10 mouse cellular contexts compared by ENCODE assay signal in the genomic region with DNA sequence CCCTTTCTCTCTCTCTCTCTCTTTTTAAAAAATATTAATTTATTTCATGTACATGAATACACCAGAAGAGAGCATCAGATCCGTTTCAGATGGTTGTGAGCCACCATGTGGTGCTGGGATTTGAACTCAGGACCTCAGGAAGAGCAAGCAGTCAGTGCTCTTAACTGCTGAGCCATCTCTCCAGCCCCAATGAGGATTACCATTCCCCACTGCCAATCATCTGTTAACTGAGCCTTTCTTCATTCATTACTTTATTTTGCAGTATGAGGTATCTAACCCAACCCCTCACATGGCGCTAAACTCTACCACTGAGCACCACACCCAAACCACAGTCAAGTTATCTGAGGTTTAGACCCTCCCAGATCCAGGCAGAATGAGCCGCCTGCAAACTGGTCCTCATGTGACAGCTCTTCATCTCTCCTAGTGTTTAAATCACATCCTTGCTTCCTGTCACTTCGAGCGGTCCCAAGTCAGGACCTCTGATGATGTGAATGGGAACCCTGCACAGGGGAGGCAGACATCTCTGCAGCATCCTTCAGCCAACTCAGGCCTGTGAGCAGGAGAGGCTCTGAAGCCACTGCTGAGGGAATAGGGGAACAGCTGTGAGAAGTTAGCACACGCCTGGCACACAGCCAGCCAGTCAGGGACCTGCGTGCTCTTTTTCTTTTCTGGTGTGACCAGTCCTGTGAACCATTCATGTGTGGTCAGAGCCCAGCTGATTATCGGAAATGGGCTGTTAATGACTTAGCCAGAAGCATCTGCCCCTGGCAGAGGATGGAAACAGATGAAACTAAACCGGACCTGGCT. TPM values are rescaled to one million over a fixed set of nuclear protein-coding genes. Genes with fewer than 3 reads are reported as not detected.
DNase-seq lines count a peak whose midpoint lies in the region; ATAC-seq lines count a peak whose summit lies in the region.
"Had no signal": no experiment of that assay in that cellular context is flagged by ENCODE, and none has a peak within 500 bp of the region (broad histone marks: within the 10 kb centered on the region; RNA-seq: fewer than 3 reads in every experiment).

No protein-coding gene starts in this region.

- intact Hi-C loops in left cerebral cortex, postnatal 4 days (cut with DNase I): no loop called here

- H3K4me1 ChIP-seq in embryonic facial prominence, embryonic 11.5 days (ENCODE audit: control insufficient read depth, insufficient read depth, low read length): no peaks in the 10 kb centered on the region

- ATAC-seq in embryonic facial prominence, embryonic 11.5 days (replicated peaks; ENCODE audit: insufficient number of reproducible peaks, low FRiP score, low TSS enrichment, low read depth): no peak
- peak; percentile 85 for ATAC-seq in megakaryocyte progenitor cell, adult 5-6 weeks (replicated peaks; ENCODE audit: poor library complexity)

- WGBS in embryonic facial prominence, embryonic 11.5 days: 51% methylated on average over 9 of the region's 9 CpGs

- no peaks in the 10 kb centered on the region for H3K9me3 ChIP-seq in embryonic facial prominence, embryonic 11.5 days (replicated peaks; ENCODE audit: control insufficient read depth, low read length)
- H3K9me3 ChIP-seq: embryonic facial prominence, embryonic 12.5 days; limb, embryonic 12.5 days had no signal

- no peak overlapping the region for H3K4me3 ChIP-seq in embryonic facial prominence, embryonic 11.5 days (ENCODE audit: low read depth, low read length)
- H3K4me3 ChIP-seq: embryonic facial prominence, embryonic 12.5 days; limb, embryonic 12.5 days had no signal

- H3K9ac ChIP-seq in embryonic facial prominence, embryonic 11.5 days (replicated peaks; ENCODE audit: low read length): 0 out of 2 replicates have a peak overlapping the region, but pooled peaks have one; percentile 22
- H3K9ac ChIP-seq: embryonic facial prominence, embryonic 12.5 days; limb, embryonic 12.5 days had no signal

- no peak overlapping the region for H3K27ac ChIP-seq in embryonic facial prominence, embryonic 11.5 days (replicated peaks; ENCODE audit: low read depth, low read length)
- H3K27ac ChIP-seq: embryonic facial prominence, embryonic 12.5 days; limb, embryonic 12.5 days had no signal

- no peaks in the 10 kb centered on the region for H3K27me3 ChIP-seq in embryonic facial prominence, embryonic 11.5 days (ENCODE audit: control insufficient read depth, insufficient read depth, low read length)
- H3K27me3 ChIP-seq: embryonic facial prominence, embryonic 12.5 days; limb, embryonic 12.5 days had no signal

- H3K36me3 ChIP-seq in embryonic facial prominence, embryonic 11.5 days (replicated peaks; ENCODE audit: control insufficient read depth, insufficient read depth, low read depth, low read length): no peaks in the 10 kb centered on the region
- H3K36me3 ChIP-seq: embryonic facial prominence, embryonic 12.5 days; limb, embryonic 12.5 days had no signal

- peak; percentile 18 to 33 for DNase-seq in adrenal gland, adult (ENCODE audit: inconsistent age in 2 of 2, low spot score in 1 of 2)
- DNase-seq in adrenal gland, postnatal 4 days (ENCODE audit: low spot score in 2 of 2): no peak
- DNase-seq in left cerebral cortex, postnatal 4 days: peak; percentile 55
- no peak for DNase-seq in left cerebral cortex, adult 8-10 months (ENCODE audit: low spot score in 2 of 2)
- peak; percentile 61 for DNase-seq in embryonic facial prominence, embryonic 11.5 days (ENCODE audit: low spot score)
- DNase-seq in yolk sac, embryonic 10.5 days (ENCODE audit: low spot score): no peak
- no peak for DNase-seq in spleen, adult 18-20 months

- no peak overlapping the region for H3K4me2 ChIP-seq in embryonic facial prominence, embryonic 11.5 days (ENCODE audit: low read depth, low read length)
- H3K4me2 ChIP-seq: embryonic facial prominence, embryonic 12.5 days; limb, embryonic 12.5 days had no signal

RNA-seq across cellular contexts. Expression of a gene that starts 12.1 kb away (rescaled TPM):
- not detected for total RNA-seq in adrenal gland, postnatal 4 days (2021)
- not detected for total RNA-seq in left cerebral cortex, postnatal 4 days (2021)
- total RNA-seq in left cerebral cortex, adult 8-10 months (2022): not detected
- not detected in 2 replicates for polyA plus RNA-seq in embryonic facial prominence, embryonic 11.5 days (2014; fragmentation: Nextera tagmentation; extraction: Ambion mirVana)
- total RNA-seq in megakaryocyte progenitor cell, adult 5-6 weeks (2015): not detected in 2 replicates
- not detected in 2 replicates for total RNA-seq in megakaryocyte progenitor cell, adult 5-6 weeks (2017)
- polyA plus RNA-seq: embryonic facial prominence, embryonic 12.5 days; limb, embryonic 12.5 days had no signal

RNA-seq across cellular contexts. Expression of a gene that starts 19.1 kb away (rescaled TPM):
- total RNA-seq in adrenal gland, postnatal 4 days (2021): under 1 TPM; 0.25 to 0.28 TPM
- total RNA-seq in left cerebral cortex, postnatal 4 days (2021): 1 to 10 TPM; 5.8 to 8.5 TPM
- 1 to 10 TPM; 3.6 to 6.8 (median 5.8) TPM for total RNA-seq in left cerebral cortex, adult 8-10 months (2022)
- polyA plus RNA-seq in embryonic facial prominence, embryonic 11.5 days (2014; fragmentation: Nextera tagmentation; extraction: Ambion mirVana): 1.8 and 3.6 TPM in 2 replicates
- 0.77 and 2.2 TPM in 2 replicates for total RNA-seq in megakaryocyte progenitor cell, adult 5-6 weeks (2015)
- 0.37 and 0.71 TPM in 2 replicates for total RNA-seq in megakaryocyte progenitor cell, adult 5-6 weeks (2017)

RNA-seq across cellular contexts. Expression of a gene that starts 22.9 kb away (rescaled TPM):
- total RNA-seq in adrenal gland, postnatal 4 days (2021): under 1 TPM; 0.50 to 0.73 TPM
- not detected for total RNA-seq in left cerebral cortex, postnatal 4 days (2021)
- total RNA-seq in left cerebral cortex, adult 8-10 months (2022): not detected
- polyA plus RNA-seq in embryonic facial prominence, embryonic 11.5 days (2014; fragmentation: Nextera tagmentation; extraction: Ambion mirVana): 0.49 and 2.2 TPM in 2 replicates
- total RNA-seq in megakaryocyte progenitor cell, adult 5-6 weeks (2015): 3.7 and 4.7 TPM in 2 replicates
- 27.4 and 31.2 TPM in 2 replicates for total RNA-seq in megakaryocyte progenitor cell, adult 5-6 weeks (2017)

RNA-seq across cellular contexts. Expression of a gene that starts 40.8 kb away (rescaled TPM):
- 10 to 100 TPM; 42.9 to 46.3 TPM for total RNA-seq in adrenal gland, postnatal 4 days (2021)
- total RNA-seq in left cerebral cortex, postnatal 4 days (2021): 10 to 100 TPM; 49.1 to 57.1 TPM
- total RNA-seq in left cerebral cortex, adult 8-10 months (2022): 10 to 100 TPM; 63.6 to 73.6 (median 68.4) TPM
- polyA plus RNA-seq in embryonic facial prominence, embryonic 11.5 days (2014; fragmentation: Nextera tagmentation; extraction: Ambion mirVana): 38.1 and 46.1 TPM in 2 replicates
- total RNA-seq in megakaryocyte progenitor cell, adult 5-6 weeks (2015): 27.0 and 31.5 TPM in 2 replicates
- total RNA-seq in megakaryocyte progenitor cell, adult 5-6 weeks (2017): 28.2 and 30.1 TPM in 2 replicates

RNA-seq across cellular contexts. Expression of a gene that starts 53.4 kb away (rescaled TPM):
- total RNA-seq in adrenal gland, postnatal 4 days (2021): 10 to 100 TPM; 10.1 to 14.4 TPM
- total RNA-seq in left cerebral cortex, postnatal 4 days (2021): 1 to 10 TPM; 1.1 to 1.6 TPM
- total RNA-seq in left cerebral cortex, adult 8-10 months (2022): 10 to 100 TPM in 2 of 4 experiments, 1 to 10 TPM in 2; 2.5 to 32.5 (median 12.8) TPM
- 5.2 and 5.4 TPM in 2 replicates for polyA plus RNA-seq in embryonic facial prominence, embryonic 11.5 days (2014; fragmentation: Nextera tagmentation; extraction: Ambion mirVana)
- 291 and 358 TPM in 2 replicates for total RNA-seq in megakaryocyte progenitor cell, adult 5-6 weeks (2015)
- 339 and 505 TPM in 2 replicates for total RNA-seq in megakaryocyte progenitor cell, adult 5-6 weeks (2017)

Comparison
In these comparisons a context has a peak if more than half of its experiments do, and no peak if none do; other contexts are left out.
1. DNase-seq: peak in adrenal gland, adult (2 of 2), left cerebral cortex, postnatal 4 days (single experiment) and embryonic facial prominence, embryonic 11.5 days (single experiment); none in adrenal gland, postnatal 4 days (0 of 2), left cerebral cortex, adult 8-10 months (0 of 2), yolk sac, embryonic 10.5 days (single experiment) and spleen, adult 18-20 months (0 of 2).